In the genomic region with DNA sequence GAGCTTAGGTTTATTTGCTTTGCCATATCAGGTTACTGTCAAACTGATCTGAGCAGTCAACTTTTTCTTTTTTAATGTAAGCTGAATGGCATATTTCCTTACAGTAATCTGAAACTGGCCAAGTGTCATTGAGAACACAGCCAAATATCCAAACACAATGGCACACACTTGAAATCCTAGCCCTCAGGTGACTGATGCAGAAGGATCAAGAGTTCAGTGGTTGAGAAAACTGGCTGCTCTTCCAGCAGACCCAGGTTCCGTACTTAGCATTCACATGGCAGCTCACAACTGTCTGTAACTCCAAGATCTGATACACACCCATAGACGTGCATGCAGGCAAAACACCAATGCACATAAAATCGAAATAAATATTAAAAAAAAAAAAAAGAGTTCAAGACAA, we compare ENCODE assay signal across 18 mouse cellular contexts.
"Had no signal": no experiment of that assay in that cellular context is flagged by ENCODE, and none has a peak within 500 bp of the region (broad histone marks: within the 10 kb centered on the region; RNA-seq: fewer than 3 reads in every experiment).

No protein-coding gene starts in this region.

- H3K27me3 ChIP-seq: liver, embryonic 13.5 days; liver, embryonic 15.5 days; lung, embryonic 15.5 days; midbrain, embryonic 12.5 days; neural tube, embryonic 13.5 days; neural tube, embryonic 15.5 days had no signal

- DNase-seq: liver, embryonic 13.5 days; midbrain, embryonic 14.5 days; retina, postnatal 1 day; right cerebral cortex, adult 18-20 months; right cerebral cortex, postnatal 25 days; right cerebral cortex, postnatal 4 days; spleen, adult 18-20 months; thymus, adult 18-20 months; thymus, postnatal 14 days; thymus, postnatal 36 days had no signal

- H3K4me3 ChIP-seq: liver, embryonic 13.5 days; liver, embryonic 15.5 days; lung, embryonic 15.5 days; midbrain, embryonic 10.5 days; midbrain, embryonic 12.5 days; myocyte; neural tube, embryonic 13.5 days; neural tube, embryonic 15.5 days had no signal

- H3K9ac ChIP-seq: liver, embryonic 13.5 days; liver, embryonic 15.5 days; lung, embryonic 15.5 days; midbrain, embryonic 12.5 days; neural tube, embryonic 13.5 days; neural tube, embryonic 15.5 days had no signal

- H3K4me1 ChIP-seq: liver, embryonic 13.5 days; liver, embryonic 15.5 days; lung, embryonic 15.5 days; neural tube, embryonic 13.5 days; neural tube, embryonic 15.5 days had no signal

- H3K36me3 ChIP-seq: liver, embryonic 13.5 days; liver, embryonic 15.5 days; lung, embryonic 15.5 days; midbrain, embryonic 10.5 days; midbrain, embryonic 12.5 days; neural tube, embryonic 13.5 days; neural tube, embryonic 15.5 days had no signal

- H3K9me3 ChIP-seq: liver, embryonic 13.5 days; liver, embryonic 15.5 days; lung, embryonic 15.5 days; midbrain, embryonic 10.5 days; midbrain, embryonic 12.5 days; neural tube, embryonic 13.5 days; neural tube, embryonic 15.5 days had no signal

- ATAC-seq: midbrain, embryonic 16.5 days had no signal

- H3K4me2 ChIP-seq: liver, embryonic 13.5 days; liver, embryonic 15.5 days; lung, embryonic 15.5 days; midbrain, embryonic 12.5 days; neural tube, embryonic 13.5 days; neural tube, embryonic 15.5 days had no signal

- H3K27ac ChIP-seq: liver, embryonic 13.5 days; liver, embryonic 15.5 days; lung, embryonic 15.5 days; midbrain, embryonic 10.5 days; midbrain, embryonic 12.5 days; neural tube, embryonic 13.5 days; neural tube, embryonic 15.5 days had no signal
